ENCODE assay signal across 4 mouse cellular contexts in the genomic region with DNA sequence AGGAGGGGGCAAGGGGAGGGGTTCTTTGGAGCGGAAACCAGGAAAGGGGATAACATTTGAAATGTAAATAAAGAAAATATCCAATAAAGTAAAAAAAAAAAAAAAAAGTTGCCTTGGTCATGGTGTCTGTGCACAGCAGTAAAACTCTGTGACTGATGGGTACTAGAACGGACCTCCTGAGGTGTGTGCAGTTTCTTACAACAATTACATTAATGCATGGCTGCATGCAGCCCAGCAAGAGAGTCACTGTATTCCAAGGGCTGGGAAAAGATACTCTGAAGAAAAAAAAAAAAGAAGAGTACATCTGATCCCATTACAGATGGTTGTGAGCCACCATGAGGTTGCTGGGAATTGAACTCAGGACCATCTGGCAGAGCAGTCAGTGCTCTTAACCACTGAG. TPM values are rescaled to one million over a fixed set of nuclear protein-coding genes. Genes with fewer than 3 reads are reported as not detected.
A peak's percentile ranks its signal among the peaks of the same experiment; 100 is the strongest.
DNase-seq lines count a peak whose midpoint lies in the region; ATAC-seq lines count a peak whose summit lies in the region.
"Not testable (repeated sequence)": the region's sequence is repeated elsewhere in the genome, so short reads cannot be mapped to it uniquely, and the experiment has no call there.

No protein-coding gene starts in this region.

- ATAC-seq in liver, embryonic 11.5 days (replicated peaks; ENCODE audit: low FRiP score) = not testable (repeated sequence)
- 0 out of 2 replicates have a peak, but pooled peaks have one; percentile 26 for ATAC-seq in neural tube, embryonic 13.5 days (ENCODE audit: low read depth)
- ATAC-seq in neural tube, embryonic 14.5 days (ENCODE audit: low read depth) = peak; percentile 56; the same call in 1 of the 2 replicates
- 0 out of 2 replicates have a peak, but pooled peaks have one; percentile 62 for ATAC-seq in neural tube, embryonic 15.5 days (ENCODE audit: low FRiP score)

- H3K4me2 ChIP-seq in liver, embryonic 11.5 days; neural tube, embryonic 13.5 days; neural tube, embryonic 14.5 days (ENCODE audit: low read depth, low read length); neural tube, embryonic 15.5 days: not testable (repeated sequence)

- peaks cover 30% of the 10 kb centered on the region for H3K36me3 ChIP-seq in liver, embryonic 11.5 days (ENCODE audit: control insufficient read depth, insufficient read depth, low read length)
- H3K36me3 ChIP-seq in neural tube, embryonic 13.5 days = peaks cover 96% of the 10 kb centered on the region
- peaks cover 47% of the 10 kb centered on the region for H3K36me3 ChIP-seq in neural tube, embryonic 14.5 days (ENCODE audit: control insufficient read depth, insufficient read depth, low read length)
- H3K36me3 ChIP-seq in neural tube, embryonic 15.5 days = peaks cover 75% of the 10 kb centered on the region

- not testable (repeated sequence) for H3K9me3 ChIP-seq in liver, embryonic 11.5 days (ENCODE audit: control insufficient read depth, low read length); neural tube, embryonic 13.5 days; neural tube, embryonic 14.5 days (ENCODE audit: control insufficient read depth, low read length); neural tube, embryonic 15.5 days (replicated peaks)

- not testable (repeated sequence) for H3K27ac ChIP-seq in liver, embryonic 11.5 days (ENCODE audit: low read depth, low read length); neural tube, embryonic 13.5 days (replicated peaks); neural tube, embryonic 14.5 days (ENCODE audit: low read depth, low read length); neural tube, embryonic 15.5 days (replicated peaks)

- not testable (repeated sequence) for H3K9ac ChIP-seq in liver, embryonic 11.5 days (ENCODE audit: low read depth, low read length); neural tube, embryonic 13.5 days; neural tube, embryonic 14.5 days (replicated peaks; ENCODE audit: low read depth, low read length); neural tube, embryonic 15.5 days (replicated peaks)

- 95% methylated on average over 2 of the region's 2 CpGs for WGBS in liver, embryonic 11.5 days
- 71% methylated on average over 2 of the region's 2 CpGs for WGBS in neural tube, embryonic 13.5 days
- 70% methylated on average over 2 of the region's 2 CpGs for WGBS in neural tube, embryonic 14.5 days
- 75% methylated on average over 2 of the region's 2 CpGs for WGBS in neural tube, embryonic 15.5 days

- H3K4me3 ChIP-seq in liver, embryonic 11.5 days (ENCODE audit: low read depth, low read length); neural tube, embryonic 13.5 days; neural tube, embryonic 14.5 days (ENCODE audit: low read depth, low read length); neural tube, embryonic 15.5 days (replicated peaks): not testable (repeated sequence)

- peak; percentile 17 for DNase-seq in liver, embryonic 11.5 days (ENCODE audit: low spot score)

- H3K27me3 ChIP-seq in liver, embryonic 11.5 days (replicated peaks; ENCODE audit: control insufficient read depth, insufficient read depth, low read length); neural tube, embryonic 13.5 days; neural tube, embryonic 14.5 days (ENCODE audit: control insufficient read depth, insufficient read depth, low read length); neural tube, embryonic 15.5 days (replicated peaks): not testable (repeated sequence)

- H3K4me1 ChIP-seq in liver, embryonic 11.5 days (replicated peaks; ENCODE audit: control insufficient read depth, insufficient read depth, low read length); neural tube, embryonic 13.5 days (replicated peaks); neural tube, embryonic 14.5 days (ENCODE audit: control insufficient read depth, insufficient read depth, low read length); neural tube, embryonic 15.5 days: not testable (repeated sequence)

RNA-seq across cellular contexts. Expression of gene Il18bp, which starts 2.4 kb away (rescaled TPM):
- 2.4 and 3.9 TPM in 2 replicates for polyA plus RNA-seq in liver, embryonic 11.5 days (2014; fragmentation: Nextera tagmentation; extraction: Ambion mirVana)
- 3.7 and 4.6 TPM in 2 replicates for polyA plus RNA-seq in neural tube, embryonic 13.5 days (2015; fragmentation: Nextera tagmentation; extraction: Ambion mirVana)
- polyA plus RNA-seq in neural tube, embryonic 14.5 days (2014; fragmentation: Nextera tagmentation; extraction: Ambion mirVana) = 3.5 and 4.7 TPM in 2 replicates
- 3.8 and 5.1 TPM in 2 replicates for polyA plus RNA-seq in neural tube, embryonic 15.5 days (2015; fragmentation: Nextera tagmentation; extraction: Ambion mirVana)

RNA-seq across cellular contexts. Expression of gene Rnf121, which starts 44.3 kb away (rescaled TPM):
- 16.4 and 16.7 TPM in 2 replicates for polyA plus RNA-seq in liver, embryonic 11.5 days (2014; fragmentation: Nextera tagmentation; extraction: Ambion mirVana)
- 30.7 and 33.2 TPM in 2 replicates for polyA plus RNA-seq in neural tube, embryonic 13.5 days (2015; fragmentation: Nextera tagmentation; extraction: Ambion mirVana)
- 31.3 and 35.4 TPM in 2 replicates for polyA plus RNA-seq in neural tube, embryonic 14.5 days (2014; fragmentation: Nextera tagmentation; extraction: Ambion mirVana)
- 33.0 and 33.5 TPM in 2 replicates for polyA plus RNA-seq in neural tube, embryonic 15.5 days (2015; fragmentation: Nextera tagmentation; extraction: Ambion mirVana)

RNA-seq across cellular contexts. Expression of gene Xndc1, which starts 44.4 kb away (rescaled TPM):
- 19.5 and 24.6 TPM in 2 replicates for polyA plus RNA-seq in liver, embryonic 11.5 days (2014; fragmentation: Nextera tagmentation; extraction: Ambion mirVana)
- polyA plus RNA-seq in neural tube, embryonic 13.5 days (2015; fragmentation: Nextera tagmentation; extraction: Ambion mirVana) = 22.0 and 27.1 TPM in 2 replicates
- 20.3 and 22.0 TPM in 2 replicates for polyA plus RNA-seq in neural tube, embryonic 14.5 days (2014; fragmentation: Nextera tagmentation; extraction: Ambion mirVana)
- 27.0 and 30.6 TPM in 2 replicates for polyA plus RNA-seq in neural tube, embryonic 15.5 days (2015; fragmentation: Nextera tagmentation; extraction: Ambion mirVana)

RNA-seq across cellular contexts. Expression of gene Xntrpc, which starts 44.6 kb away (rescaled TPM):
- 0.71 and 0.81 TPM in 2 replicates for polyA plus RNA-seq in liver, embryonic 11.5 days (2014; fragmentation: Nextera tagmentation; extraction: Ambion mirVana)
- 1.9 and 2.5 TPM in 2 replicates for polyA plus RNA-seq in neural tube, embryonic 13.5 days (2015; fragmentation: Nextera tagmentation; extraction: Ambion mirVana)
- 0.98 and 1.5 TPM in 2 replicates for polyA plus RNA-seq in neural tube, embryonic 14.5 days (2014; fragmentation: Nextera tagmentation; extraction: Ambion mirVana)
- polyA plus RNA-seq in neural tube, embryonic 15.5 days (2015; fragmentation: Nextera tagmentation; extraction: Ambion mirVana) = 0.86 and 1.1 TPM in 2 replicates
